Mouse (Mus musculus): ENCODE measurements around the gene Dnah1.

GRCm38 (mm10) chr14:31212499-31212898 lies 111.2 kb downstream of the Dnah1 start:
- TF ChIP-seq CTCF (IDR thresholded peaks at IDR 0.05; ENCODE audit: low read depth), result no peak
- TF ChIP-seq EP300 (optimal IDR thresholded peaks at IDR 0.05), result no peak

Data from stomach, postnatal 0 days (tissue).